Mouse (Mus musculus): ENCODE measurements around the gene Resp18.

Gene Resp18

GRCm38 (mm10) chr1:75264091-75264880 lies 13.9 kb downstream of the Resp18 start, which contains the start of gene Ptprn:
Gene Ptprn, minus strand, starts transcription at chr1:75264502.
- DNase-seq = no peak

- peak in 1 of 2 experiments; percentile 50 for DNase-seq
These were observed 15.0 kb downstream of the Resp18 start for GRCm38 (mm10) chr1:75262969-75263951.

GRCm38 (mm10) chr1:75261278-75261677 lies 16.9 kb downstream of the Resp18 start:
- no peak for DNase-seq

GRCm38 (mm10) chr1:75255516-75256046 lies 22.6 kb downstream of the Resp18 start:
- no peak for DNase-seq

- DNase-seq = no peak
These were observed 23.6 kb downstream of the Resp18 start for GRCm38 (mm10) chr1:75254625-75255013.

- peak; percentile 75 to 77 for DNase-seq
These were observed 24.2 kb downstream of the Resp18 start for GRCm38 (mm10) chr1:75253849-75254624.

- DNase-seq = no peak
These were observed 25.2 kb downstream of the Resp18 start for GRCm38 (mm10) chr1:75253029-75253428.

- DNase-seq = no peak
These were observed 25.9 kb downstream of the Resp18 start for GRCm38 (mm10) chr1:75252308-75252707.

GRCm38 (mm10) chr1:75251112-75251970 lies 26.9 kb downstream of the Resp18 start:
- DNase-seq = peak; percentile 88 to 91

- peak in 1 of 2 experiments; percentile 24 for DNase-seq
These were observed 27.7 kb downstream of the Resp18 start for GRCm38 (mm10) chr1:75250498-75250897.

- peak; percentile 69 to 71 for DNase-seq
These were observed 30.0 kb downstream of the Resp18 start for GRCm38 (mm10) chr1:75248041-75248772.

- DNase-seq = no peak
These were observed 30.9 kb downstream of the Resp18 start for GRCm38 (mm10) chr1:75247071-75247930.

GRCm38 (mm10) chr1:75244836-75245235 lies 33.4 kb downstream of the Resp18 start:
- peak; percentile 35 to 47 for DNase-seq

GRCm38 (mm10) chr1:75244175-75244826 lies 33.9 kb downstream of the Resp18 start:
- no peak for DNase-seq

GRCm38 (mm10) chr1:75243411-75243810 lies 34.8 kb downstream of the Resp18 start:
- DNase-seq = no peak

GRCm38 (mm10) chr1:75239591-75239990 lies 38.6 kb downstream of the Resp18 start:
- DNase-seq = no peak

- DNase-seq = peak; percentile 92 to 95
These were observed 41.8 kb downstream of the Resp18 start, which contains the start of gene Dnajb2 for GRCm38 (mm10) chr1:75236117-75237050. Gene Dnajb2, plus strand, starts transcription at chr1:75236406.

- peak; percentile 79 to 82 for DNase-seq
These were observed 43.6 kb downstream of the Resp18 start for GRCm38 (mm10) chr1:75234606-75235005.
